Mouse (Mus musculus) neural tube, embryonic 10.5 days (tissue): Measurements from ENCODE around the gene Stag1.

Experiments used
- DNase-seq: peaks from one replicate; pipeline ENCODE4 v3.0.0-alpha.2; 2017; ENCODE audit warnings: low spot score; ENCODE audit errors: extremely low spot score

The Stag1 gene

DNA sequence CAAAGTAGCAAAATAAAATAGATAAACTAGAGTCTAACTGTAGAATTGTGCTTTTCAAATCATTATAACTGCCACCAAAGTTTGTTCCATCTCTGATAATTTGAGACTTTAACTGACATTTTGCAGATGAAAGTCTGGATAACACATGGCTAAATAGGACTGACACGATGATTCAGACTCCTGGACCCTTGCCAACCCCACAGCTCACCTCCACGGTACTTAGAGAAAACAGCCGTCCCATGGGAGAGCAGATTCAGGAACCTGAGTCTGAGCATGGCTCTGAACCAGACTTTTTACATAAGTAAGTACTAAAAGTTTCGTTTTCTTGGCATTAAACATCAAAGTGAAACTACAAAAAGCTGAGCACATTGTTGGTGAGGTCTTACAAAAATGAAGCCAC, 353.9 kb downstream of the Stag1 start:
- DNase-seq = no peak

DNA sequence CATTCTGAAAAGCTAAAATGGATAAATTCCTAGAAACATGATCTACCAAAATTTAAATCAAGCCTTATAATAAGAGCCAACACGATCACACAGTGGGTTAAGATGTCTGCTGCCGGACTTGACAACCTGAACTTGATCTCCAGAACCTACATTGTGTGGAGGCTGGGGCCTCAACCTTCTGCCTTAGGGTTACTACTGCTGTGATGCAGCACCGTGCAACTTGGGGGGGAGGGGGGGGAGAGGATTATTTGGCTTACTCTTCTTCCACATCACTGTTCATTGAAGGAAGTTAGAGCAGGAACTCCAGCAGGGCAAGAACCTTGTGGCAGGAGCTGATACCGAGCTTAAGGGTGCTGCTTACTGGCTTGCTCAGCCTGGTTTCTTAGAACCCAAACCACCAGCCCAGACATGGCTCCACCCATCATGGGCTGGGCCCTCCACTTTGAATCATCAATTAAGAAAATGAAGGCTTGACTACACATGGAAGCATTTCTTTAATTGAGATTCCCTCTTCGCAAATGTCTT, 365.4 kb downstream of the Stag1 start:
- no peak for DNase-seq

DNA sequence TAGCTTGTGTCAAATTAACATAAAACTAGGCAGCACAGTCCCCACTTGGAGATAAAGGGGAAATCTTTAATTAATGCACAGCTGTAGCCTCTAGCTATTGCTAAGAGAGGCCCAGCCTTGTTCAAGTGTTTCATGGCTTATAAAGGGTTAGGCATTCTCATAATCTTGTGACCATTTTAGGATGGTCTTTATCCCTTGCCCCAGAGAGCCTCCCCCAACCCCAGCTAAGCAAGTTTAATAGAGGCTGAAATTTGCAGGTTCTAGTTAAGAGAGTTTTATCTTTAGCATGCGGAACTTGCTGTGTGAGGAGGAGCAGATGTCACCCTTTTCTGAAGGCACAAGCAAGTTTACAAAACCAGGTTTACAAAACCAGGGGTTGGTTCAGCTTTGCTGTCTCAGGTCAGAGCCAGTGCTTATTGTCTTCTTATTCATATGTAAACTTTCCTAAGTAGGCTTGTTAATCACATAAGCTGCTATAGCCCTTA, 365.9 kb downstream of the Stag1 start:
- no peak for DNase-seq

DNA sequence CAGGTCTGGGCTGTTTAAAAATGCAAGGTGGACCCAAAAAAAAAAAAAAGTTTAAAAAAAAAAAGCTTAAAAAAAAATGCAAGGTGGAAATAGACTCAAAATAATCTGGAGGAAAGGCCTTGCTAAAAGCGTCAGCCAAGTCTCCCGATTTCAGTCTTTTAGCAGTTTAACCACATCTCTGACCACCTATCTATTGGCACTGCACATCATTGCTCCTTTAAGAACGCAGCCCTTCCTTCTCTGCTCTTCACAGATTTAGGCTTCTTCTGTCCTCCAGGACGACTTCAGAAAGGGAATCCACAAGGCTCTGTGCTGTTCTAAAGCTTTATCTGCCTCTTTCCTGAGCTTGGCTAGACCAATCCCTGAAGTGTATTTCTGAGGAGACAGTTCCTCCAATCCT, 366.5 kb downstream of the Stag1 start:
- DNase-seq = no peak

DNA sequence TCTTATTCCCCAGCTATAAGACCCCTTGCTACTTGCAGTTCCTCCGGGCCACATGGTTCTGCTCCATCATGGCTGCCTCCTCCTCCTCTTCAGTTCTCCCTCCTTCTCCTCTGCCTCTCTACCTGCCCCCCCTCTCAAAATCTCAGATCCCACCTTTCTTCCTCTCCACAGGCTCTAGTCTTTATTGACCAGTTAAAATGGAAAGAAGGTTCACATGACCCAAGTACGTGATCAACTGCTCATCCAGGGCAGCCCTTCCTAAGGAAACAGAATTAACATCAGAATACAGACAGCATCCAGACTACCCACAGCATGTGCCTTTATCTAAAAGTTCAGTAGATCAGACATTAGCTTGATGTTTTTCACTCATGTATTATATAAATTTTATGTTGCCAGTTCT, 371.9 kb downstream of the Stag1 start:
- no peak for DNase-seq

DNA sequence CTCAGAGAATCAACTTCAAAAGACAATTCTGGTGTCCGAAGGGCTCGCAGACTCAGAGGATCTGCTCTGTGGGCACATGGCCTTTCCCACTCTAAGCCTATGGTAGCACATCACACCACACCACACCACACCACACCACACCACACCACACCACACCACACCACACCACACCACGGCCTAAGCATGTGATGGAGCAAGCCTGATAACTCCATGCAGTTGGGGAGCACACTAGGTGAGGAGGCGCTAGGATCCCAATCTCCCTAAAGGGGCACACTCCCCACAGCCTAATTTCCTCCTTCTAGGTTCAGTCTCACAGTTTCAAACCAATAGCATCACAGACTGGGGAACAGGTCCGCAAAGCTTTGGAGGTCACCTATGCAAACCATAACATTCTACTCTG, 381.1 kb downstream of the Stag1 start:
- no peak for DNase-seq

DNA sequence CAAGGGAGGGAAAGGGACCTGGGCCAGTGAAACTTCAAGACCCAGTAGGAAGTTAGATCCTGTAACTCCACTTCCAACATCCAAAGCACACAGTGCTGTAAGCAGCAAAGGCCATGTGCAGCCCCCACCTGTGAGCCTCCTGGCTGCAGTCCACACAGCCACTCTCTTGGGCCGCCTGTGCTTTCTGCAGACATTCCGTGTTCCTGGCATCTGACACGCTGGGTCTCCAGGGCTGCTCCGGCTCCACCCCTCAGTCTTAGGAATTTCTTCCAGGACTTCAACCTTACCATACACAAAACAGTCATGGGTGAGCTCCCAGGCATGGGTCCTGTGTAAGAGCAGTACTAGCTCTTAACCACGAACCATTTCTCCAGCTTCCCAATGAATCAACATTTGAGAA, 381.7 kb downstream of the Stag1 start:
- no peak for DNase-seq

DNA sequence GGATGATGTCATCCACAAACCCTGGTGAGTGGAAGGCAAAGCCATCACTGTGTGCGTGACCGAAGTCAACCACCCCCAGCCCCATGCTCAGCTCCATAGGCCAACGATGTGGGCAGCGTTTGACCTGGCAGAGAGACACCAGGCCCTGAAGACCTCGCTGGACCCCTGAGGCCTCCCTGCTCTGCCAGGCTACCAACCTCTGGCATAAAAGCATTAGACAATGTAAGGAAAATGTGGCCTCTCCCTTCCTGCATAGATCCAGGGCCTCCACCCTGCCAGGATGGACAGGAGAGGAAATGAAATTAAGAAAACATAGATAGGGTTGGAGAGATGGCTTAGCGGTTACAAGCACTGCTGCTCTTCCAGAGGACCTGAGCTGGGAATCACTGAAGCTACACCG, 385.2 kb downstream of the Stag1 start:
- DNase-seq = no peak

DNA sequence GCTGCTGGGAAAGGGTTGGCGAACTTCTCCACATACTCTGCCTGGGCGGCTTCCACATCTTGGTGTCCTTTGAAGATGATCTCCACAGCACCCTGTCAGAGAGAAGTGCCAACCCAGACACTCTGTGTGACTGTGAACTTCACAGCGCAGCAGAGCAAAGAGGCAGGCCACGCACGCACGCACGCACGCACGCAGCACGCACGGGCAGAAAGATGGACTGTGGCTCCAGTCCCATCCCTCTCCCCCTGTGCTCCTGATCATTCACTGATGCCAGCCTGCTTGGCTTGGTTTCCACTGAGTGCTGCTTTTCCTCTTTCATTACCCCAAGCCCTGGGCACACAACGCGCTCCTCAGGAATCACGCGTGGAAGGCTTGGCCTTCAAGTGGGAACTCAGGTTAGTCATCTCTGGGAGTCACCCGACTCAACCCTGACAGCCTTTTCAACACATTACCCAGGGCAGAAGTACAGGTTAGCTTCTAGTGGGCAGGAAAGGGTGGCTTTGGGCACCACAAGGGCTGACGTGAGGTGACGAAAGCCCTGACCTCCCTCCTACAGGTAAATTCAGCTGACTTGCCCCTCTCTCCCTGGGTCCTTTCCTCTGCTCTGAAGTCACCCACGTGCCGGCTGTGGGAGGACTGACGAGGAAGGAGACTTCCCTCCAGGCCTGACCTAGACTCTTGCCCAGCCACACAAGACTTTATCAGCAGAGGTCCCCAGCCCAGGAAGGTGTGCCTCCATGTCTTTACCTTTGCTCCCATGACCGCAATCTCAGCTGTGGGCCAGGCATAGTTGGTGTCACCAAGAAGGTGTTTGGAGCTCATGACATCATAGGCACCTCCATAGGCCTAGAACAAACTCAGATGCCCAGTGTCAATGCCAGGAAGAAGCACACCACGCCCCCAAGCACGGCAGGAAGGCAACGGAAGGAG, 387.0 kb downstream of the Stag1 start:
- no peak for DNase-seq

DNA sequence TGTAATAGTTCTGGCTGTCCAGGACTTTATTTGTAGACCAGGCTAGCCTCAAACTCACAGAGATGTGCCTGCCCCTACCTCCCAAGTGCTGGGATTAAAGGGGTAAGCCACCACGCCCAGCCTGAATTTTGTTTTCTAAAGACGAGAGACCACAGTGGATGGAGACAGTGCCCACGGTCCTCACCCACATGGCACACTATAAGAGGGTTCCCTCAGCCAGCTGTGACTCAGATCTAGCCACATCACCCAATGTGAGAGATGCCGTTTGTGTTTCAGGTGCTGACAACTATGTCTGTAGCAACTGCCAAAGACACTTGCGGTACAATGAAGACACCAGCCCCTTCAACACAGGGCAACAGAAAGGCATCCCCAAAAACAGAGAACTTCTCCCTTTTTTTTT, 389.4 kb downstream of the Stag1 start:
- DNase-seq = no peak

DNA sequence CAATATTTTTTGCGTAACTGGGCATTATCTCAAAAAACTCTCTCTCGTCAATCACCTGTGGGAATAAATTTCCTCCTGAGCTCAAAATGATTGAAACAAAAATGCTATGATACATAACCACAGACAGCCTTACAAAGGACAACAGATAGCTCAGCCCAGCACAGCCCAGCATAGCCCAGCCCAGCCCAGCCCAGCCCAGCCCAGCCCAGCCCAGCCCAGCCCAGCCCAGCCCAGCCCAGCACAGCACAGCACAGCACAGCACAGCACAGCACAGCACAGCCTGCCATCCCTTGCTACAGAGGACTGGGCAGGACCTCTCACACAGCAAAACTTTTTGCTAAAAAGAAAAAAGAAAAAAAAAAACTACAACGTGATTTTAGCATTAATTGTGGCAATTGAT, 390.3 kb downstream of the Stag1 start:
- no peak for DNase-seq

DNA sequence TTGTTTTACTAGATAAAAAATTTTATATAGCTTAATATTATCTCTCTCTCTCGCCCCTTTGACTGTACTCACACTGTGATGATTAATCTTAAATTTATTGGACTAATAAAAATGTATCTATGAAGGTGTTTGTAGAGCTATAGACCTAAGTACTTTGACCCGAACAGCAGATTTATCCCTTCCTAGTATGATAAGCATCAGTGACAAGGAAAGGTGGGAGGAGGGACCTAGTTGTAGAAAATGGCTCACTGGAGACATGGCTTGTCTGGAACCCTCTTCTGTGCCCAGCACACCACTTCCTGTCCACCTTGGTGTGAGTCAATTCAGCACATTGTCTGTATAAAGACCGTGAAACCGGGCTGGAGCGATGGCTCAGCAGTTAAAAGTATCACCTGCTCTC, 393.0 kb downstream of the Stag1 start:
- DNase-seq = no peak

DNA sequence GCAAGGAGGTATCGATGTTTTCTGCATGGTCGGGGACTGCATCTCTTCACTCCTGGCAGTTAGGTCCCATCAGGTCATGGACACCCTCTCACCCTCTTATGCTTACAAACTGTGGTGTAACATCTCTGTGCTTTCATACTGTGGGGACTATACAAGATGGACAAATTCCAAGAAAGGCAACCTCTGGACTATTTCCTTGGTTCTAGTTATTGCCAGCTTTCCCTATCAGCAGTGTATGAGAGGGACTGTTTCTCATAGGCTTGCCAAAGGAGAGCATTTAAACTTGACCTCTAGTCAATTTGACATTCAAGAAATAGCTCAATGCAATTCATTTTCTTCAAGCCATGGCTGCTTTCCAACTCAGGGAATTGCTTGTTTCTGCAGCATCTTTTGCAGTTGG, 393.7 kb downstream of the Stag1 start:
- DNase-seq = no peak

DNA sequence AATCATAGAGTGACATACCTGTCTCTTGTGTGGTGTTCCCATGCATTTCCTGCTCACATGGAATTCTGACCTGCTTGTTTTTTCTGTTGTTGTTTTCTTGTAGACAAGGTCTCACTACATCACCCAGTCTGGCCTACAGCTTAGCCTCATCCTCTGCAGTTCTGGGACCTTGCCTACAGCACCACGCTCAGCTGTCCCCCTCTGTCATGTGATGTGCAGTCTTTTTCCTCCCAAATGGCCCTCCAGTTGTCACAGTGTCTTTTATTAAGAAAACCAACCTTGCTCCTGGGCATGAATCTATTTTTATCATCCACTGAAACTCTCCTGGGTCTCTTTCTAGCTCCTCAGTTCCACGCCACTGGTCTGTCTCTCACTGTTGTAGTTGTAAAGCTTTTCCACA, 394.6 kb downstream of the Stag1 start:
- DNase-seq = no peak

DNA sequence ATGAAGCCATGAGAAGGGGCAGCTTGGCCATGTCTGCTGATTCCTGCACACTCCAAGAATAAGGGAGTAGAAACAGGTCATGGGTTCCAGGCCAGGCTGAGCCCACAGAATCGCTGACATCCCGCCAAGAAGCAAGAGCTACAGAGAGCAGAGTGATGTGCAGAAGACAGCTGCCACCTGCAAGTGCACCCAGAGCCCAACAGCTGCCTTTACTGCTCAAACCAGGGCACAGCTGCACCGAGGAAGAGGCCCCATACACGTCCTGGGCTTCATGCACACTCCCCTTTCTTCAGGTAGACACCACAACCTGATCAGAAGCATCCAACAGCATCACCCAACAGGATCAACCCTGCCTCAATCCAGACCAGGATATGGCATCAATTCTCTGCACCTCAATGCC, 396.3 kb downstream of the Stag1 start:
- DNase-seq = no peak

DNA sequence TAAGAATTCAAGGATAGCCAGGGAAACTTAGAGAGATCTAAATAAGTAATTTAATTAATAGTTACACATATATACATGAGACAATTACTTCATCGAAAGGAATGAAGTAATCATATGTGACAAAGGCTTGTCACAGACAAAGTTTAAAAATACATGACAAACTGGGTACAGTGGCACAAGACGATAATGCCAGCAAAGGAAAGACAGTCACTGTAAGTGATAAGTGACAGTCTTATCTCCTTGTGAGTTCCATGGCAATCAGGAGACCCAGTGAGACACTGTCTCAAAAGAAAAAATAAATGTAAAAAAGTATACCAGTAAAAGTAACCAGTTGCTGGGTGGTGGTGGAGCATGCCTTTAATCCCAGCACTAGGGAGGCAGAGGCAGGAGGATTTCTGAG, 399.5 kb downstream of the Stag1 start:
- DNase-seq = no peak

DNA sequence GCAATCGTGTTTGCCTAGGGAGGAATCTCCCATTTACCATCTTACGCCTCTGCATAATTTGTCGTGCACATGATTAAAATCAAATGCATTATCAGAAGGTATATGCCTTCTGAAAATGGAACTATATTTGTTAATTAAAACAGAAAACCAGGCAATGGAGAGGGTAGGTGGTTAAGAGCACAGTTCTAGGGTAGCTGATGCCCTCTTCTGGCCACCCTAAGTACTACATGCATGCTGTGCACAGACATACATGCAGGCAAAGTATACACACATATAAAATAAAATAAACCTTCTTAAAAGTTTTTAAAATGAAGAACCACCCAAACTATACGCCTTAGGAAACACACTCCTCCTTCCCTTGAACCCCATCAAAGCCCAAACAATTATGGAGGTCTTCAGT, 404.5 kb downstream of the Stag1 start:
- no peak for DNase-seq

DNA sequence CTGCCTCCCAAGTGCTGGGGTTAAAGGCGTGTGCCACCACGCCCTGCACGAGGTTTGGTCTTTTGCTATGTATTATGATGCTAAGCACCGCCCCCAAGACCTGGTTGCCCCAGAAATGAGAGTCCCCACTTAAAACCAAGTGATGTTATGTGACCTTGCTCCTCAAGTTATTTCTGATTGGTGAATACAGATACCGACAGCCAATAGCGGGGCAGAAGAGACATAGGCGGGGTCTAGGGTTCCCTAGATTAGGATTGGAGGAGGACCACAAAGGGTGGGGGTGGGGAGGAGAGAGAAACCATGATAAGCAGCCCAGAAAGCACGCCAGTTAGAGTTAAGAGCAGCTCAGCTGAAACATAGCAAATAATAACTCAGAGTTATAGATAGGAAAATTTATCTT, 405.2 kb downstream of the Stag1 start:
- DNase-seq = no peak

DNA sequence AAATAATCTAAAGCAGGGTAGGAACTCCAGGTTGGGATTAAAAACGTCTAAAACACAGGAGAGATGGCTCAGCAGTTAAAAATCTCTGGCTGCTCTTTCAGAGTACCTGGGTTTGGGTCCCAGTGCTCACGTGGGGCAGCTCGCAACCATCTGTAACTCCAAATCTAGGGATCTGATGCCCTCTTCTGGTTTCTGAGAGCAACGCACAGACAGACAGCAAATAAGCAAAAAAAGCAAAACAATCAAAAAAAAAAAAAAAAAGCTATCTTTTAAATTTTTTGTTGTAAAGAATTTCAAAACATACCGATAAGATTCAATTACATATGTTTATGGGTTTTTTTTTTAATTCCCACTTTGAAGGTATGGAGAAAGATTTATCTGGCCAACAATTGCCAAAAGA, 405.7 kb downstream of the Stag1 start:
- no peak for DNase-seq

DNA sequence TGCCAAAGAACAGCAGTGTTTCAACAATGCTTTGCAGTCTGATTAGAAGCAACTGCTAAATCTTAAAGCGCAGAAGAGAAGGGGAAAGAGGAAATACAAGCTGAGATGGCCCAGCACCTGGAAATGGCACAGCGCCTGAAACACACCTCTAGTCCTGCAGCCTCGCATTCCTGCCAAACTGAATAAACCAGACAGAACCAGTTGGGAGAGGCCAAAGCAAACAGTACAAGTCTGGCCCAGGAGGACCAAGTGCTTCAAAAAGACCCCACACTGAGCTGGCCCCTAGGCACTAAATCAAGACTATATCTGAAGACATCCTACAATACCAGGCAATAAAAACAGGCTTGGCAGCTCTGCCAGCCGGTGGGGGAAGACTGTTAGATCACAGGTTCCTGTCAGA, 408.3 kb downstream of the Stag1 start:
- DNase-seq = no peak
